Mouse (Mus musculus): ENCODE results near the gene C8b. TPM values are rescaled to one million over a fixed set of nuclear protein-coding genes. Genes with fewer than 3 reads are reported as not detected.

The C8b gene
- 0.13 and 0.24 TPM in 2 replicates for polyA plus RNA-seq (2012; rRNA removed)

DNA sequence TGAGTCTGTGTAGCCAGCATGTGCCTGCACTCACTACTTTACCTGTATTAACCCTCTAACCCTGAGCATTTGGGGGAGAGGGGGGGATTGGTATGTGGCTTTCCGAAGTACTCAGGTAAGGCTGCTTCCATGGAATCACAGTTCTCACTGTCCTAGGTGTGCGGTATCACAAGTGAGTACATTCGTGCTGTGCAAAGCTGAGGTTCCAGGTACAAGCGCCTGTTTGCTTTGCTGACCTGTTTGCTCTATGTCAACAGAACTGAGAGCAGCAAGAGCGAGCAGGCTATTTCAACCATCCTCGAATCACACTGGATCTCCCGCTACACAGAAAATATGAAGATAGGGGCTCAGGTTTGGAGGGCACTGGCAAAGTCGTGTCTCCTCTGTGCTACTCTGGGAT, at the start of gene C8b:
Gene C8b, plus strand, starts transcription at position 253 of the 400 bp plus-strand sequence.
- DNase-seq (ENCODE audit: extremely low spot score in 1 of 2, low spot score in 1 of 2): no peak

DNA sequence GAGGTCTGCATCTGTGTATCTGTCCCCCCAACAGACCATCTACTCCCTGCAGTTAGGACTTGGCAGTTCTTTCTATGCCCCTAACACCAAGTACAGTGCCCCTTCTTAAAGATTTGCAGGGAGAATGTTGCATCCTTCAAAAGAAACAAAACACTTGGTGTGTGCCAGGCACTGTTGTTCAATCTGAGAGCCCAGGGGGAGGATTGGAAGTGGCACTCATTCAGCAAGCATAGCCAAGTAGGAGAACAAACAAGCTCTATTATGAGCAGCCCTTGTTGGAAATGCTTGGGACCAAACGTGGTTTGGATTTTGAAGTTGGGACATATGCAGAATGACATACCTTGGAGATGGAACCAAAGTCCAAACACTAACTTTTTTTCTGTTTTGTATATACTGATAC, 49.6 kb upstream of the C8b start:
- DNase-seq (ENCODE audit: extremely low spot score in 1 of 2, low spot score in 1 of 2): peak in 1 of 2 experiments; percentile 28

GRCm38 (mm10) chr4:104718973-104719795, 46.9 kb upstream of the C8b start:
- DNase-seq (ENCODE audit: extremely low spot score in 1 of 2, low spot score in 1 of 2): peak; percentile 54 to 70

- DNase-seq (ENCODE audit: extremely low spot score in 1 of 2, low spot score in 1 of 2): peak; percentile 60 to 78
Observed at GRCm38 (mm10) chr4:104723527-104724045, 42.5 kb upstream of the C8b start.

DNA sequence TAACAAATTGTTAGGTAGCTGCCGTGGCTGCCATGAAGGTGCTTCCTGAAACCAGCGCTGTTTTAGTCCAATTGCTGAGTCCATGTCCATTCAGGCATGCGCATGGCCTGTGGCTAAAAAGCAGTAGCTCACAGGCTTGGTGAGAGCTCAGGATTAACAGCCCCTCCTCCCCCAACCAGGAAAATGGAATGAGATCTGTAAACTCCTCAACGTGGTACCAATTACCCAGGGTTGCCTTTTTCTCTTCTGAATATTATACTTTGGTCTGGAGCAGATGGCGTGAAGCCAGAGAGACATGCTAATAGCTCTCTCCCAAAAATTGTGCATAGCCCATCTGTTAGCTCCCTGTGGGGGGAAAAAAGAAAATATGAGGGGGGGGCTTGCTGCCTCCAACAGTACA, 41.9 kb upstream of the C8b start:
- no peak for DNase-seq (ENCODE audit: extremely low spot score in 1 of 2, low spot score in 1 of 2)

GRCm38 (mm10) chr4:104725673-104726072, 40.4 kb upstream of the C8b start:
- DNase-seq (ENCODE audit: extremely low spot score in 1 of 2, low spot score in 1 of 2): peak in 1 of 2 experiments; percentile 63

DNA sequence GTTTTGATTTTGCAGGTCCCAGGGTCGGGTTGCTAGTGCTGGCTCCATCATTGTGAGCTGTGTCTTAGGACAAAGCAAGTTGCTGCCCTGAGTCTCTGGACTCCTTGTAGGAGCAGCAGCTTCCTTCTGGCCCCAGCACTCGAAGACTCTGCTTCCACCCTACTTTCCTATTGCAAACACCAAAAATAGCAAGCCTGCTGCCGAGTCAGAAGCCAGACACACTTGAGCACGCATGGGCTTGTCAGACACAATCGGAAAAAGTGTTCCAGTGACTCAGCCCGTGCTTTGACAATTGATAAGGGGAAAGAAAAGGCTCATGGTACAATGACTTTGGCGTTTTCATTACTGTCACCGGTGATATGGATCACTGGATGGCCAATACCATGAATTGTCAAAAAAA, 36.9 kb upstream of the C8b start:
- peak in 1 of 2 experiments; percentile 40 for DNase-seq (ENCODE audit: extremely low spot score in 1 of 2, low spot score in 1 of 2)

GRCm38 (mm10) chr4:104746500-104746899, 19.6 kb upstream of the C8b start:
- peak in 1 of 2 experiments; percentile 23 for DNase-seq (ENCODE audit: extremely low spot score in 1 of 2, low spot score in 1 of 2)

DNA sequence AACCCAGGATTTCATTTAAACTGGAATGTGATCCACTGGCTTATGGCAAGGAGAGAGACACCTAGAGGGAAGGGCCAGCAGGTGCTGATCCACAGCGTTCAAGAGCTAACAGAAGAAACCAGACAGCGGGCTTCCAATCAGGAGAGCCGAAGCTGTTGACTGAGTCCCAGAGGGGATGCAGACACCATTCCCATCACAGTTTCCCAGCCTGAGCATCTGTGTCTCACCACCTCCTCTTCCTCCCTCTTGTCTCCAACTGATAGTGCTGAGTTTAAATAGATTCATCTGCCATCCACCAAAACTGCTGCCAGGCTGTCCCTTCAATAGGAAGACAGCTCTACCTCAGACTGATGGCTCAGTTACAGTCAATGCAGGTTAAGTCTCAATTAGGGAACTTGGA, 12.0 kb upstream of the C8b start:
- DNase-seq (ENCODE audit: extremely low spot score in 1 of 2, low spot score in 1 of 2): peak in 1 of 2 experiments; percentile 24

GRCm38 (mm10) chr4:104760878-104761624, 5.1 kb upstream of the C8b start:
- DNase-seq (ENCODE audit: extremely low spot score in 1 of 2, low spot score in 1 of 2): peak in 1 of 2 experiments; percentile 46

DNA sequence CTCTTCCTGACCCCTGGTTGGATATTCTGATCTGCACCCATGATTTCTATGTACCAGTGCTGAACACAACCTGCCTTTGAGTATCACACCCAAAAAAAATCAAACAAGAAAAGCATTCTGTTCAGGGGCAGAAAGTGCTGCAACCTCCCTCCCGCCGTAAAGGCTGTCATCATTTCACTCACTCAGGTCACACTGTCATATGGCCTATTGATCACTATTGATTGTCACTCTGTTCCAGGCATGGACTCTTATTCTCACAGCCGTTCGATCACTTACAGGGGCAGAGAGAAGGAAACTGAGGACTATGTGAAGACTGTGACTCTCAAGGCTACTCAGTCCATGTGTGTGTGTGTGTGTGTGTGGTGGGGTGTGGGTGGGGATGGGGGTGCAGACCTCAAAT, 2.1 kb downstream of the C8b start:
- DNase-seq (ENCODE audit: extremely low spot score in 1 of 2, low spot score in 1 of 2): no peak

DNA sequence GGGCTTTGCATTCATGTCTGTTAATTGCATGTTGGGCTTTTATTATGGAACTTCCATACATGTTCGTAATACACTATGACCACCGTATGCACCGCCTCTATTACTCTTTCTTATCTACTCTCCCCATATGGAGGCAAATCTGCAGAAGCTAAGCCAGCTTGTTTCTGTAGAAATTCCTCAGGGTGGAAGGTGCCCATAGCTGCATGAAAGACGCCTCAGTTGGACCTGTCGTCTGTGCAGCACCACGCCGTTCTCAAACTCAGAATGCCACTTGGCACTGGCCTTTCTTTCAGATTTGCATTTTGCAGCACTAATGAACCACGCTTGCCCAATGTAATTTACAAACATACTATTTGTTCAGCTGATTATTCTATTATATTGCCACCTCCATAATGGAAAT, 3.5 kb downstream of the C8b start:
- no peak for DNase-seq (ENCODE audit: extremely low spot score in 1 of 2, low spot score in 1 of 2)

DNA sequence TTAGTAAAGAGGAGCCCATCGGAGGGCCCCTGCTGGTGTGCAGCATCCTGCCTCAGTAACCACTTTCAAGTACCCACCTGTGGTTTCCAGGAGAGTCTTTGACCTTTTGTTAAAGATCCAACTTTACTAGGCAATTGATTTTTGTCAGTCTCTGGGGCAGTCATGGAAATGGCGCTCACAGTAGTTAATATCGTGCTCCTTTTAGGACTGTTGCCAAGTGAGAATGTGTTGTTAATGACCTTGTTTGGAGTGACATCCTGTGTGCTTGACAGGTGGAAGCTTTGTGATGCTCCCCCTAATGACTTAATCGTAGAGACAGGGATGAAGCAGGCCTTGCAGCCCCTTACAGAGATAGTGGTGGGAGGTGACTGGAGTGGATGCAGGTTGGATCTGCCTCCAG, 4.2 kb downstream of the C8b start:
- DNase-seq (ENCODE audit: extremely low spot score in 1 of 2, low spot score in 1 of 2): no peak

GRCm38 (mm10) chr4:104775601-104776000, 9.5 kb downstream of the C8b start:
- no peak for DNase-seq (ENCODE audit: extremely low spot score in 1 of 2, low spot score in 1 of 2)

- DNase-seq (ENCODE audit: extremely low spot score in 1 of 2, low spot score in 1 of 2): no peak
Observed at GRCm38 (mm10) chr4:104779460-104779859, 13.3 kb downstream of the C8b start.

DNA sequence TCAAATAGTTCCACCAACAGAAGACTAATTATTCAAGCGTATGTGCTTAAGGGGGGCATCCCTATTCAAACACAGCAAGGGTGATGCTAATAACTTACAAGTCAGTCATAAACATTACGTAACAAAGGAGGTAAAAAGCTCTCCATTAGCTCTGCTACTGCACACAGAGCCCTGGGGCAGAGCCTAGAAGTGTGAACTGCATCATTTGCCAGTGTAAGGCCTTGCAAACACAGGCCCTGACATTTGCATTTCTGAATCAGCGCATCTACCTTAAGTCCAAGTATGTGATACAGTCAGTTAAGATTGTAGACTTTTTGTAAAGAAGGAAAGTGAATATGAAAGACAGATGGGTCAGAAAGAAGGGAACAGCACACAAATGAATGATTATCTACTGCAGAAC, 15.3 kb downstream of the C8b start:
- DNase-seq (ENCODE audit: extremely low spot score in 1 of 2, low spot score in 1 of 2): no peak

GRCm38 (mm10) chr4:104782346-104782745, 16.2 kb downstream of the C8b start:
- no peak for DNase-seq (ENCODE audit: extremely low spot score in 1 of 2, low spot score in 1 of 2)

- DNase-seq (ENCODE audit: extremely low spot score in 1 of 2, low spot score in 1 of 2): no peak
Observed at GRCm38 (mm10) chr4:104792111-104792510, 26.0 kb downstream of the C8b start.

DNA sequence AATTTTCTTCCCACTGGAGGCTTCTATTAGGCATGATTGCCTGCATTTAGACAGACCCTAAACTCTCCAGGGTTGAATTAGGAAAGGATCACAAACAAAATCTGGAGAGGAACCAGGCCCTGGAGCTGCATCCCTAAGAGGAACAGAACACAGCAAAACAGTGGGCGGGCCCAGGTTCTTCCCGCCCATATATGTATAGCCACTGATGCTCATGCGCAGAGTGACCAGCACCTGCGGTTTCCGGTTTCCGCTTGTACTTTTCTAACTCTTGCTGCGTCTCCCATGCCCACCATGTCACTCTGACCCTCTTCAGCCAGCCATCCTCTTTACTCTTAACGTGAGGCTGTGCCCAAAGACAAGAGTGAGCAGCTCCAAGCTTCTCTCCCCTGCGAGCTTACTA, 32.8 kb downstream of the C8b start:
- DNase-seq (ENCODE audit: extremely low spot score in 1 of 2, low spot score in 1 of 2): no peak

GRCm38 (mm10) chr4:104801625-104802024, 35.5 kb downstream of the C8b start:
- DNase-seq (ENCODE audit: extremely low spot score in 1 of 2, low spot score in 1 of 2): no peak

- DNase-seq (ENCODE audit: extremely low spot score in 1 of 2, low spot score in 1 of 2): no peak
Observed at GRCm38 (mm10) chr4:104804100-104804499, 38.0 kb downstream of the C8b start.
